Mouse (Mus musculus) adrenal gland, adult 8-10 months (tissue): ENCODE measurements around the gene Dse. TPM values are rescaled to one million over a fixed set of nuclear protein-coding genes. Genes with fewer than 3 reads are reported as not detected.

Source experiments
- DNase-seq: peaks from one replicate; pipeline ENCODE4 v3.0.0; 2022
- total RNA-seq, 4 experiments: library from RNA; stranded (reverse); gene quantifications; 2 replicates each; pipeline ENCODE4 v1.2.4; 2022

Gene Dse
- total RNA-seq, 4 experiments from 2014 or later, result 11.0 to 15.5 (median 11.8) TPM

- no peak for DNase-seq
Measured at GRCm38 (mm10) chr10:34198574-34198973, 8.9 kb downstream of the Dse start.

GRCm38 (mm10) chr10:34198061-34198460, 9.5 kb downstream of the Dse start:
- DNase-seq, result no peak

GRCm38 (mm10) chr10:34197269-34197668, 10.2 kb downstream of the Dse start:
- no peak for DNase-seq

- DNase-seq, result no peak
Measured at GRCm38 (mm10) chr10:34194957-34195356, 12.6 kb downstream of the Dse start.

GRCm38 (mm10) chr10:34194503-34194902, 13.0 kb downstream of the Dse start:
- DNase-seq, result no peak

- DNase-seq, result no peak
Measured at GRCm38 (mm10) chr10:34186571-34187260, 20.8 kb downstream of the Dse start.

- DNase-seq, result no peak
Measured at GRCm38 (mm10) chr10:34185556-34185955, 22.0 kb downstream of the Dse start.

GRCm38 (mm10) chr10:34184956-34185355, 22.6 kb downstream of the Dse start:
- no peak for DNase-seq

- DNase-seq, result no peak
Measured at GRCm38 (mm10) chr10:34183731-34184130, 23.8 kb downstream of the Dse start.

- DNase-seq, result no peak
Measured at GRCm38 (mm10) chr10:34175870-34176606, 31.5 kb downstream of the Dse start.

- DNase-seq, result no peak
Measured at GRCm38 (mm10) chr10:34172663-34173282, 34.7 kb downstream of the Dse start.

GRCm38 (mm10) chr10:34171660-34172059, 35.9 kb downstream of the Dse start:
- no peak for DNase-seq

- DNase-seq, result no peak
Measured at GRCm38 (mm10) chr10:34171191-34171590, 36.3 kb downstream of the Dse start.

- DNase-seq, result no peak
Measured at GRCm38 (mm10) chr10:34166971-34167370, 40.5 kb downstream of the Dse start.

- DNase-seq, result no peak
Measured at GRCm38 (mm10) chr10:34155796-34156554, 51.5 kb downstream of the Dse start.

GRCm38 (mm10) chr10:34151827-34152226, 55.7 kb downstream of the Dse start:
- DNase-seq, result no peak

- DNase-seq, result no peak
Measured at GRCm38 (mm10) chr10:34150454-34150853, 57.1 kb downstream of the Dse start.

GRCm38 (mm10) chr10:34149772-34150171, 57.7 kb downstream of the Dse start:
- no peak for DNase-seq

GRCm38 (mm10) chr10:34141693-34142092, 65.8 kb downstream of the Dse start:
- no peak for DNase-seq

GRCm38 (mm10) chr10:34139768-34140167, 67.7 kb downstream of the Dse start:
- no peak for DNase-seq

- DNase-seq, result no peak
Measured at GRCm38 (mm10) chr10:34138027-34138426, 69.5 kb downstream of the Dse start.

GRCm38 (mm10) chr10:34136432-34136831, 71.1 kb downstream of the Dse start:
- no peak for DNase-seq

GRCm38 (mm10) chr10:34131356-34131755, 76.2 kb downstream of the Dse start:
- no peak for DNase-seq
